Mouse (Mus musculus) stomach, embryonic 16.5 days (tissue): ENCODE measurements at regions not wholly inside any gene's neighbourhood (a gene's known extent, or its start where the extent isn't known, plus 50 kb on each side); places are given as distances from the start of the nearest gene placed in this dataset.

Source experiments
- ATAC-seq: fragments of 200-750 bp; cut with Nextera tagmentation; 2 replicates; pipeline ENCODE4 v1.8.0; 2017; ENCODE audit warnings: moderate number of reproducible peaks, moderate TSS enrichment; ENCODE audit not compliant: insufficient read depth, low FRiP score
- H3K27ac ChIP-seq: fragments of 300-500 bp; sonication (generic); 2 replicates; pipeline ENCODE4 v1.5.1; 2014; ENCODE audit warnings: low read length
- H3K27me3 ChIP-seq: fragments of 300-500 bp; sonication (generic); 2 replicates; pipeline ENCODE4 v1.6.1; 2014; ENCODE audit warnings: low read length, control low read depth, mixed read lengths; ENCODE audit not compliant: control insufficient read depth, insufficient read depth
- H3K36me3 ChIP-seq: fragments of 300-500 bp; sonication (generic); 2 replicates; pipeline ENCODE4 v1.6.1; 2014; ENCODE audit warnings: low read length; ENCODE audit not compliant: control insufficient read depth, insufficient read depth
- H3K4me1 ChIP-seq: fragments of 300-500 bp; sonication (generic); 2 replicates; pipeline ENCODE4 v1.6.1; 2014; ENCODE audit warnings: low read length, control low read depth, mixed read lengths; ENCODE audit not compliant: control insufficient read depth, insufficient read depth
- H3K4me2 ChIP-seq: fragments of 300-500 bp; sonication (generic); 2 replicates; pipeline ENCODE4 v1.6.1; 2014; ENCODE audit warnings: low read depth, low read length, mixed read lengths
- H3K4me3 ChIP-seq: fragments of 300-500 bp; sonication (generic); replicated peaks from 2 replicates; pipeline ENCODE4 v1.5.1; 2014; ENCODE audit warnings: mild to moderate bottlenecking, low read length
- H3K9ac ChIP-seq: fragments of 300-500 bp; sonication (generic); 2 replicates; pipeline ENCODE4 v1.6.1; 2014; ENCODE audit warnings: low read length
- H3K9me3 ChIP-seq: fragments of 300-500 bp; sonication (generic); replicated peaks from 2 replicates; pipeline ENCODE4 v1.6.1; 2016; ENCODE audit warnings: low read length, control low read depth; ENCODE audit not compliant: control insufficient read depth
- WGBS: fragments of 180-500 bp; shearing (Covaris S2); extraction: QIAGEN DNeasy Blood & Tissue Kit; methylation state at CpG from one replicate; pipeline ENCODE4 v1.1.7; 2014; 5-methylcytosine and 5-hydroxymethylcytosine counted together

GRCm38 (mm10) chr12:95424739-95425138 is 267.3 kb upstream of the Flrt2 start:
- WGBS, result 62% methylated on average over 2 of the region's 2 CpGs
- no peak overlapping the region for H3K4me3 ChIP-seq
- no peak for ATAC-seq
- H3K4me2 ChIP-seq, result no peak overlapping the region
- no peaks in the 10 kb centered on the region for H3K4me1 ChIP-seq
- no peaks in the 10 kb centered on the region for H3K27me3 ChIP-seq
- no peak overlapping the region for H3K9ac ChIP-seq
- H3K27ac ChIP-seq, result no peak overlapping the region
- H3K9me3 ChIP-seq, result no peaks in the 10 kb centered on the region
- no peaks in the 10 kb centered on the region for H3K36me3 ChIP-seq

- Histone ChIP-seq H3K36me3 (no peaks in the 10 kb centered on the region), H3K4me1 (no peaks in the 10 kb centered on the region), H3K27me3 (no peaks in the 10 kb centered on the region), H3K4me3 (no peak overlapping the region), H3K9me3 (no peaks in the 10 kb centered on the region), H3K9ac (no peak overlapping the region), H3K27ac (no peak overlapping the region), H3K4me2 (no peak overlapping the region)
- 67% methylated on average over 2 of the region's 2 CpGs for WGBS
- ATAC-seq, result no peak
These were observed 254.8 kb upstream of the Flrt2 start for GRCm38 (mm10) chr12:95437226-95437625.

- Histone ChIP-seq H3K4me3 (no peak overlapping the region), H3K4me1 (no peaks in the 10 kb centered on the region), H3K36me3 (no peaks in the 10 kb centered on the region), H3K4me2 (no peak overlapping the region), H3K27me3 (no peaks in the 10 kb centered on the region), H3K27ac (no peak overlapping the region), H3K9ac (no peak overlapping the region), H3K9me3 (no peaks in the 10 kb centered on the region)
- no peak for ATAC-seq
- WGBS, result 91% methylated on average over 4 of the region's 4 CpGs
These were observed 234.5 kb upstream of the Flrt2 start for GRCm38 (mm10) chr12:95457480-95457879.

GRCm38 (mm10) chr12:95466502-95467490 is 225.2 kb upstream of the Flrt2 start:
- no peak overlapping the region for H3K27ac ChIP-seq
- no peak overlapping the region for H3K9ac ChIP-seq
- no peaks in the 10 kb centered on the region; the same call in 1 of the 2 replicates for H3K4me1 ChIP-seq
- H3K4me2 ChIP-seq, result no peak overlapping the region
- H3K36me3 ChIP-seq, result no peaks in the 10 kb centered on the region
- WGBS, result 51% methylated on average over 12 of the region's 12 CpGs
- no peak overlapping the region for H3K4me3 ChIP-seq
- H3K9me3 ChIP-seq, result no peaks in the 10 kb centered on the region
- ATAC-seq, result no peak
- H3K27me3 ChIP-seq, result no peaks in the 10 kb centered on the region

- H3K4me2 ChIP-seq, result no peak overlapping the region
- H3K4me3 ChIP-seq, result no peak overlapping the region
- H3K9me3 ChIP-seq, result no peaks in the 10 kb centered on the region
- H3K9ac ChIP-seq, result no peak overlapping the region
- no peaks in the 10 kb centered on the region for H3K27me3 ChIP-seq
- ATAC-seq, result no peak
- H3K4me1 ChIP-seq, result no peaks in the 10 kb centered on the region; the same call in 1 of the 2 replicates
- H3K27ac ChIP-seq, result no peak overlapping the region
- 62% methylated on average over 6 of the region's 6 CpGs for WGBS
- H3K36me3 ChIP-seq, result no peaks in the 10 kb centered on the region
These were observed 222.1 kb upstream of the Flrt2 start for GRCm38 (mm10) chr12:95469897-95470296.

- no peak overlapping the region for H3K9ac ChIP-seq
These were observed 205.5 kb upstream of the Flrt2 start for GRCm38 (mm10) chr12:95486502-95486901.

GRCm38 (mm10) chr12:95488371-95488770 is 203.7 kb upstream of the Flrt2 start:
- no peaks in the 10 kb centered on the region for H3K27me3 ChIP-seq
- WGBS, result 59% methylated on average over 3 of the region's 3 CpGs

More at GRCm38 (mm10) chr12:95486502-95486901, 205.5 kb upstream of the Flrt2 start:
- Histone ChIP-seq H3K27ac (no peak overlapping the region), H3K4me2 (no peak overlapping the region), H3K4me3 (no peak overlapping the region), H3K27me3 (no peaks in the 10 kb centered on the region), H3K9me3 (no peaks in the 10 kb centered on the region), H3K4me1 (no peaks in the 10 kb centered on the region; the same call in 1 of the 2 replicates), H3K36me3 (no peaks in the 10 kb centered on the region)
- ATAC-seq, result no peak

GRCm38 (mm10) chr12:95489374-95489773 is 202.7 kb upstream of the Flrt2 start:
- Histone ChIP-seq H3K36me3 (no peaks in the 10 kb centered on the region), H3K9me3 (no peaks in the 10 kb centered on the region), H3K27me3 (no peaks in the 10 kb centered on the region), H3K27ac (no peak overlapping the region), H3K4me3 (no peak overlapping the region), H3K4me1 (no peaks in the 10 kb centered on the region), H3K9ac (no peak overlapping the region), H3K4me2 (no peak overlapping the region)
- ATAC-seq, result no peak
- 79% methylated on average over 2 of the region's 2 CpGs for WGBS

More at GRCm38 (mm10) chr12:95488371-95488770, 203.7 kb upstream of the Flrt2 start:
- no peak overlapping the region for H3K4me3 ChIP-seq
- no peaks in the 10 kb centered on the region for H3K4me1 ChIP-seq
- no peaks in the 10 kb centered on the region for H3K36me3 ChIP-seq
- H3K4me2 ChIP-seq, result no peak overlapping the region
- no peak overlapping the region for H3K9ac ChIP-seq
- H3K9me3 ChIP-seq, result no peaks in the 10 kb centered on the region
- no peak for ATAC-seq
- H3K27ac ChIP-seq, result no peak overlapping the region

GRCm38 (mm10) chr12:95489848-95490247 is 202.2 kb upstream of the Flrt2 start:
- no peak overlapping the region for H3K27ac ChIP-seq
- H3K9ac ChIP-seq, result no peak overlapping the region
- 84% methylated on average over 2 of the region's 2 CpGs for WGBS
- no peaks in the 10 kb centered on the region for H3K9me3 ChIP-seq
- no peak overlapping the region for H3K4me3 ChIP-seq
- no peak overlapping the region for H3K4me2 ChIP-seq
- no peaks in the 10 kb centered on the region for H3K4me1 ChIP-seq
- no peaks in the 10 kb centered on the region for H3K36me3 ChIP-seq
- ATAC-seq, result no peak
- H3K27me3 ChIP-seq, result no peaks in the 10 kb centered on the region
